Mouse (Mus musculus) right cerebral cortex, adult 18-20 months (tissue): ENCODE data around the gene Spocd1.

Experiments
- DNase-seq: peaks from one replicate; pipeline ENCODE4 v3.0.0; 2022; ENCODE audit warnings: mixed read lengths

The Spocd1 gene

GRCm38 (mm10) chr4:129918901-129919300 lies 10.1 kb upstream of the Spocd1 start:
- DNase-seq: no peak

GRCm38 (mm10) chr4:129920542-129921313 lies 8.3 kb upstream of the Spocd1 start:
- no peak for DNase-seq

- no peak for DNase-seq
Observed at GRCm38 (mm10) chr4:129921314-129921587, 7.8 kb upstream of the Spocd1 start.

- DNase-seq: no peak
Observed at GRCm38 (mm10) chr4:129924143-129924542, 4.9 kb upstream of the Spocd1 start.

- DNase-seq: no peak
Observed at GRCm38 (mm10) chr4:129924694-129925093, 4.4 kb upstream of the Spocd1 start.

- DNase-seq: no peak
Observed at GRCm38 (mm10) chr4:129926544-129926943, 2.5 kb upstream of the Spocd1 start.

- DNase-seq: no peak
Observed at GRCm38 (mm10) chr4:129927091-129927490, 2.0 kb upstream of the Spocd1 start.

- DNase-seq: peak; percentile 75
Observed at GRCm38 (mm10) chr4:129928124-129928751, 811 bp upstream of the Spocd1 start.

GRCm38 (mm10) chr4:129933696-129934095 lies 4.6 kb downstream of the Spocd1 start:
- peak; percentile 35 for DNase-seq

- peak; percentile 87 for DNase-seq
Observed at GRCm38 (mm10) chr4:129934177-129934855, 5.3 kb downstream of the Spocd1 start.

GRCm38 (mm10) chr4:129951359-129951821 lies 22.3 kb downstream of the Spocd1 start:
- DNase-seq: no peak

- DNase-seq: no peak
Observed at GRCm38 (mm10) chr4:129952241-129952810, 23.3 kb downstream of the Spocd1 start.

- DNase-seq: no peak
Observed at GRCm38 (mm10) chr4:129954527-129954926, 25.5 kb downstream of the Spocd1 start.

GRCm38 (mm10) chr4:129960180-129960944 lies 31.3 kb downstream of the Spocd1 start:
- peak; percentile 90 for DNase-seq

- no peak for DNase-seq
Observed at GRCm38 (mm10) chr4:129965294-129965693, 36.2 kb downstream of the Spocd1 start.

GRCm38 (mm10) chr4:129966201-129966600 lies 37.2 kb downstream of the Spocd1 start:
- peak; percentile 57 for DNase-seq

- DNase-seq: peak; percentile 74
Observed at GRCm38 (mm10) chr4:129967024-129968014, 38.3 kb downstream of the Spocd1 start.

- no peak for DNase-seq
Observed at GRCm38 (mm10) chr4:129970168-129970567, 41.1 kb downstream of the Spocd1 start.

GRCm38 (mm10) chr4:129970861-129971260 lies 41.8 kb downstream of the Spocd1 start:
- DNase-seq: no peak

GRCm38 (mm10) chr4:129971989-129972388 lies 42.9 kb downstream of the Spocd1 start:
- DNase-seq: no peak

- no peak for DNase-seq
Observed at GRCm38 (mm10) chr4:129974285-129974684, 45.2 kb downstream of the Spocd1 start.
